In the genomic region with DNA sequence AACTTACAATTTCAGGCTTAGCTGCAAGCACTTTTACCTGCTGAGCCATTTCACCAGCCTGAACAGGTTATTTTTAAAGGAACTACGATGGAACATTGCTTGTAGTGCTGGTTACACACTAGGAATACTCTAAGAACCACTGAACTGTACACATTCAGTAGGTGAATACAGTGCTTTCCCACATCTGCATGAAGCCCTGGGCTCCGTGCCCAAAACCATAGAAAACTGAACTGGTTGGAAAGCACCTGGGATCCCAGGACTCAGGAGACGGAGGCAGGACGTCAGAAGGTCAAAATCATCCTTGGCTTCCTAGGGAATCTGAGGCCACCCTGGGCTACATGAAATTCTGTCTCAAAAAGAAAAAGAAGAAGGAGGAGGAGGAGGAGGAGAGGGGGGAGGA, we compare ENCODE assay signal across 23 mouse cellular contexts. TPM values are rescaled to one million over a fixed set of nuclear protein-coding genes. Genes with fewer than 3 reads are reported as not detected.
DNase-seq lines count a peak whose midpoint lies in the region; ATAC-seq lines count a peak whose summit lies in the region.
"Had no signal": no experiment of that assay in that cellular context is flagged by ENCODE, and none has a peak within 500 bp of the region (broad histone marks: within the 10 kb centered on the region; RNA-seq: fewer than 3 reads in every experiment).

No protein-coding gene starts in this region.

- no peaks in the 10 kb centered on the region for H3K4me1 ChIP-seq in embryonic facial prominence, embryonic 14.5 days (ENCODE audit: control insufficient read depth, insufficient read depth, low read length)
- peaks cover 16% of the 10 kb centered on the region for H3K4me1 ChIP-seq in embryonic facial prominence, embryonic 10.5 days
- H3K4me1 ChIP-seq in kidney, embryonic 14.5 days (ENCODE audit: control insufficient read depth, insufficient read depth, low read length), result no peaks in the 10 kb centered on the region
- H3K4me1 ChIP-seq: embryonic facial prominence, embryonic 15.5 days had no signal

- 56% methylated on average over 4 of the region's 4 CpGs for WGBS in embryonic facial prominence, embryonic 14.5 days
- 72% methylated on average over 4 of the region's 4 CpGs for WGBS in embryonic facial prominence, embryonic 10.5 days
- 70% methylated on average over 4 of the region's 4 CpGs for WGBS in kidney, embryonic 14.5 days

- H3K4me3 ChIP-seq in embryonic facial prominence, embryonic 14.5 days (ENCODE audit: low read depth, low read length), result no peak overlapping the region
- no peak overlapping the region for H3K4me3 ChIP-seq in embryonic facial prominence, embryonic 10.5 days
- H3K4me3 ChIP-seq in kidney, embryonic 14.5 days (ENCODE audit: low read length), result no peak overlapping the region
- H3K4me3 ChIP-seq: embryonic facial prominence, embryonic 15.5 days; erythroblast, embryonic 14.5 days; forebrain, embryonic 10.5 days; gastrocnemius, adult 2 months; heart, embryonic 12.5 days; hindbrain, embryonic 10.5 days had no signal

- H3K9me3 ChIP-seq in embryonic facial prominence, embryonic 14.5 days (ENCODE audit: control insufficient read depth, low read length), result no peaks in the 10 kb centered on the region
- H3K9me3 ChIP-seq in embryonic facial prominence, embryonic 10.5 days, result no peaks in the 10 kb centered on the region
- H3K9me3 ChIP-seq in kidney, embryonic 14.5 days (ENCODE audit: control insufficient read depth, low read length), result no peaks in the 10 kb centered on the region
- H3K9me3 ChIP-seq: embryonic facial prominence, embryonic 15.5 days; forebrain, embryonic 10.5 days; heart, embryonic 12.5 days; hindbrain, embryonic 10.5 days had no signal

- H3K27me3 ChIP-seq in embryonic facial prominence, embryonic 14.5 days (replicated peaks; ENCODE audit: control insufficient read depth, insufficient read depth, low read length), result no peaks in the 10 kb centered on the region
- no peaks in the 10 kb centered on the region; the same call in 1 of the 2 replicates for H3K27me3 ChIP-seq in embryonic facial prominence, embryonic 10.5 days (replicated peaks; ENCODE audit: low read depth, poor library complexity, severe bottlenecking)
- H3K27me3 ChIP-seq in kidney, embryonic 14.5 days (ENCODE audit: control insufficient read depth, insufficient read depth, low read length), result no peaks in the 10 kb centered on the region
- H3K27me3 ChIP-seq: embryonic facial prominence, embryonic 15.5 days; Patski had no signal

- DNase-seq in embryonic facial prominence, embryonic 14.5 days (ENCODE audit: low spot score), result peak; percentile 53
- no peak for DNase-seq in embryonic facial prominence, embryonic 10.5 days (ENCODE audit: low spot score)
- peak; percentile 50 to 61 for DNase-seq in kidney, adult 8-10 months
- DNase-seq in kidney, adult 9 months, result peak; percentile 52
- DNase-seq in kidney, postnatal 36 days, result peak; percentile 60 to 68
- DNase-seq in cerebellum, adult 11-12 months, result no peak
- DNase-seq: adrenal gland, adult 2 months; adrenal gland, postnatal 36 days; cerebellum, adult 11 months; cerebellum, adult 9-11 months; cerebellum, postnatal 36 days; gastrocnemius, adult 2 months; gastrocnemius, postnatal 25 days had no signal

- no peak overlapping the region for H3K9ac ChIP-seq in embryonic facial prominence, embryonic 14.5 days (ENCODE audit: low read depth, low read length)
- no peak overlapping the region for H3K9ac ChIP-seq in kidney, embryonic 14.5 days (ENCODE audit: low read depth, low read length)
- H3K9ac ChIP-seq: embryonic facial prominence, embryonic 15.5 days; heart, embryonic 12.5 days; hindbrain, embryonic 14.5 days had no signal

- H3K4me2 ChIP-seq in embryonic facial prominence, embryonic 14.5 days (ENCODE audit: low read depth, low read length), result no peak overlapping the region
- no peak overlapping the region for H3K4me2 ChIP-seq in kidney, embryonic 14.5 days (replicated peaks; ENCODE audit: low read depth, low read length)
- H3K4me2 ChIP-seq: embryonic facial prominence, embryonic 15.5 days; heart, embryonic 12.5 days; hindbrain, embryonic 14.5 days had no signal

- no peak for ATAC-seq in embryonic facial prominence, embryonic 14.5 days (ENCODE audit: low read depth)
- ATAC-seq in kidney, embryonic 14.5 days (ENCODE audit: low FRiP score, low TSS enrichment), result no peak
- ATAC-seq: activated CD4-positive, CD25-positive, alpha-beta regulatory T cell, adult 4 months; forebrain, embryonic 14.5 days; Patski had no signal

- no peaks in the 10 kb centered on the region for H3K36me3 ChIP-seq in embryonic facial prominence, embryonic 14.5 days (ENCODE audit: control insufficient read depth, insufficient read depth, low read length)
- no peaks in the 10 kb centered on the region for H3K36me3 ChIP-seq in embryonic facial prominence, embryonic 10.5 days (replicated peaks)
- no peaks in the 10 kb centered on the region for H3K36me3 ChIP-seq in kidney, embryonic 14.5 days (ENCODE audit: control insufficient read depth, insufficient read depth, low read length)
- H3K36me3 ChIP-seq: embryonic facial prominence, embryonic 15.5 days; forebrain, embryonic 10.5 days; heart, embryonic 12.5 days; hindbrain, embryonic 10.5 days had no signal

- H3K27ac ChIP-seq in embryonic facial prominence, embryonic 14.5 days (replicated peaks; ENCODE audit: low read depth, low read length), result no peak overlapping the region
- H3K27ac ChIP-seq in embryonic facial prominence, embryonic 10.5 days (replicated peaks), result no peak overlapping the region
- no peak overlapping the region for H3K27ac ChIP-seq in kidney, embryonic 14.5 days (ENCODE audit: low read depth, low read length)
- H3K27ac ChIP-seq: embryonic facial prominence, embryonic 15.5 days; forebrain, embryonic 10.5 days; gastrocnemius, adult 2 months; hindbrain, embryonic 10.5 days; hindbrain, embryonic 14.5 days had no signal

RNA-seq across cellular contexts. Expression of a gene that starts 6.8 kb away (rescaled TPM):
- polyA plus RNA-seq in embryonic facial prominence, embryonic 14.5 days (2014; fragmentation: Nextera tagmentation; extraction: Ambion mirVana), result 14.2 and 14.5 TPM in 2 replicates
- polyA plus RNA-seq in embryonic facial prominence, embryonic 10.5 days (2016; fragmentation: Nextera tagmentation; extraction: Ambion mirVana), result 8.7 TPM in 2 replicates
- 10.2 and 12.6 TPM in 2 replicates for polyA plus RNA-seq in kidney, embryonic 14.5 days (2014; fragmentation: Nextera tagmentation; extraction: Ambion mirVana)

Comparison
In these comparisons a context has a peak if more than half of its experiments do, and no peak if none do; other contexts are left out.
1. DNase-seq: peak in embryonic facial prominence, embryonic 14.5 days (single experiment), kidney, adult 8-10 months (2 of 2), kidney, adult 9 months (single experiment) and kidney, postnatal 36 days (2 of 2); none in embryonic facial prominence, embryonic 10.5 days (single experiment) and cerebellum, adult 11-12 months (single experiment).